In genomic region chr2:166439847-166440775, GRCm38 (mm10) we compare ENCODE assay signal across 10 mouse cellular contexts.
DNase-seq lines count a peak whose midpoint lies in the region; ATAC-seq and TF ChIP-seq lines count a peak whose summit lies in the region.
"Had no signal": no experiment of that assay in that cellular context is flagged by ENCODE, and none has a peak within 500 bp of the region (broad histone marks: within the 10 kb centered on the region; RNA-seq: fewer than 3 reads in every experiment).

No protein-coding gene starts in this region.

- no peak for DNase-seq in forebrain, postnatal 0 days
- peak; percentile 49 for DNase-seq in ovary, postnatal 14 days (ENCODE audit: low spot score)
- DNase-seq in ovary, postnatal 36 days (ENCODE audit: low spot score): no peak
- peak; percentile 47 for DNase-seq in embryonic facial prominence, embryonic 10.5 days (ENCODE audit: low spot score)
- peak; percentile 44 for DNase-seq in lung, postnatal 25 days (ENCODE audit: low spot score)
- DNase-seq in left cerebral cortex, adult 8-10 months (ENCODE audit: low spot score in 2 of 2): no peak

- ATAC-seq in forebrain, postnatal 0 days: no peak
- ATAC-seq in forebrain, embryonic 13.5 days: no peak
- no peak for ATAC-seq in frontal cortex, adult (ENCODE audit: low TSS enrichment)

- no peaks in the 10 kb centered on the region for H3K9me3 ChIP-seq in forebrain, postnatal 0 days (ENCODE audit: low read length)
- no peaks in the 10 kb centered on the region for H3K9me3 ChIP-seq in forebrain, embryonic 13.5 days (replicated peaks)
- no peaks in the 10 kb centered on the region for H3K9me3 ChIP-seq in embryonic facial prominence, embryonic 10.5 days
- H3K9me3 ChIP-seq: liver, embryonic 15.5 days; stomach, embryonic 15.5 days had no signal

- no peak overlapping the region for H3K4me3 ChIP-seq in forebrain, postnatal 0 days (ENCODE audit: low read depth, low read length)
- no peak overlapping the region for H3K4me3 ChIP-seq in forebrain, embryonic 13.5 days
- no peak overlapping the region for H3K4me3 ChIP-seq in embryonic facial prominence, embryonic 10.5 days
- H3K4me3 ChIP-seq: liver, embryonic 15.5 days; stomach, embryonic 15.5 days had no signal

- no peaks in the 10 kb centered on the region for H3K27me3 ChIP-seq in forebrain, postnatal 0 days (ENCODE audit: insufficient read depth, low read length)
- peaks cover 22% of the 10 kb centered on the region for H3K27me3 ChIP-seq in forebrain, embryonic 13.5 days
- H3K27me3 ChIP-seq in embryonic facial prominence, embryonic 10.5 days (replicated peaks; ENCODE audit: low read depth, poor library complexity, severe bottlenecking): 0 out of 2 replicates have a peak, but pooled peaks cover 5% of the 10 kb centered on the region
- H3K27me3 ChIP-seq: liver, embryonic 15.5 days; stomach, embryonic 15.5 days had no signal

- H3K4me2 ChIP-seq in forebrain, postnatal 0 days (ENCODE audit: low read depth): no peak overlapping the region
- no peak overlapping the region for H3K4me2 ChIP-seq in forebrain, embryonic 13.5 days
- H3K4me2 ChIP-seq: liver, embryonic 15.5 days; stomach, embryonic 15.5 days had no signal

- 0 out of 2 replicates have a peak, but pooled peaks cover 5% of the 10 kb centered on the region for H3K4me1 ChIP-seq in forebrain, postnatal 0 days (ENCODE audit: insufficient read depth)
- peaks cover 16% of the 10 kb centered on the region for H3K4me1 ChIP-seq in forebrain, embryonic 13.5 days
- peaks cover 44% of the 10 kb centered on the region for H3K4me1 ChIP-seq in embryonic facial prominence, embryonic 10.5 days
- H3K4me1 ChIP-seq: liver, embryonic 15.5 days had no signal

- 54% methylated on average over 13 of the region's 13 CpGs for WGBS in forebrain, postnatal 0 days
- 63% methylated on average over 13 of the region's 13 CpGs for WGBS in forebrain, embryonic 13.5 days
- 53% methylated on average over 13 of the region's 13 CpGs for WGBS in embryonic facial prominence, embryonic 10.5 days

- no peak overlapping the region for H3K27ac ChIP-seq in forebrain, postnatal 0 days (ENCODE audit: low read depth, low read length)
- H3K27ac ChIP-seq in forebrain, embryonic 13.5 days: no peak overlapping the region
- peak overlapping the region; percentile 78 for H3K27ac ChIP-seq in embryonic facial prominence, embryonic 10.5 days (replicated peaks)
- H3K27ac ChIP-seq: liver, embryonic 15.5 days; stomach, embryonic 15.5 days had no signal

- no peaks in the 10 kb centered on the region for H3K36me3 ChIP-seq in forebrain, postnatal 0 days (ENCODE audit: insufficient read depth)
- no peaks in the 10 kb centered on the region for H3K36me3 ChIP-seq in forebrain, embryonic 13.5 days (ENCODE audit: poor library complexity, severe bottlenecking)
- no peaks in the 10 kb centered on the region for H3K36me3 ChIP-seq in embryonic facial prominence, embryonic 10.5 days (replicated peaks)
- H3K36me3 ChIP-seq: liver, embryonic 15.5 days; stomach, embryonic 15.5 days had no signal

- peak; percentile 56 for TF ChIP-seq CTCF in forebrain, postnatal 0 days (IDR thresholded peaks at IDR 0.05; ENCODE audit: low read depth)

- H3K9ac ChIP-seq in forebrain, postnatal 0 days: no peak overlapping the region
- H3K9ac ChIP-seq in forebrain, embryonic 13.5 days: no peak overlapping the region
- H3K9ac ChIP-seq: liver, embryonic 15.5 days; stomach, embryonic 15.5 days had no signal

Comparison
In these comparisons a context has a peak if more than half of its experiments do, and no peak if none do; other contexts are left out.
1. DNase-seq: peak in ovary, postnatal 14 days (single experiment), embryonic facial prominence, embryonic 10.5 days (single experiment) and lung, postnatal 25 days (single experiment); none in forebrain, postnatal 0 days (single experiment), ovary, postnatal 36 days (single experiment) and left cerebral cortex, adult 8-10 months (0 of 2).